10 mouse cellular contexts compared by ENCODE assay signal in the genomic region with DNA sequence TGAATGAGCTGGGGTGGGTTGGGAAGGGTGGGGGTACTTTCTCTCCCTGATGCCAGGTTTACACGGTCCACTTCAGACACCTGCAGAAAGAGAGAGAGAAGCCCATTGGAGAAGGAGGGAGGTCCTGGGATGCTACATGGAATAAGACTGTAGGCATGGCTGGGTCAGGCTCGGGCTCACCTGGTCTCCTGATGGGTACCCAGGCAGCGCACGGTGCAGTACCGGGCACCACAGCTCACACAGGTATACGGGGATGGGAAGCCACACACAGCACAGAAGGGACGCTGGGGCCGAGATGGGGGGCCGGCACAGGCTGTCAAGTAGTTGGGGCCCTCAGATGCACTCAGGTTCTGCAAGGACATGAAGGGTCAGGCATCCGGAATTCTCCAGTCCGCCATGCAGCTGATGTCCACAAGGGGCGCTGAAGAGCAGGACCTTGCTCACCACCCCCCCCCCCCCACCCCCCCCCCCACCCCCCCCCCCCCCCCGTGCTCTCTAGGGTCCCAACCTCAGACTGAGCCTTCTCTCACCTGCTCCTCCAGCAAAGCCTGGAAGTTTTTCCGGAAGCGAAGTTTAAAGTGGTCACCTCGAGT. TPM values are rescaled to one million over a fixed set of nuclear protein-coding genes. Genes with fewer than 3 reads are reported as not detected.
DNase-seq lines count a peak whose midpoint lies in the region; ATAC-seq and TF ChIP-seq lines count a peak whose summit lies in the region.
"Had no signal": no experiment of that assay in that cellular context is flagged by ENCODE, and none has a peak within 500 bp of the region (broad histone marks: within the 10 kb centered on the region; RNA-seq: fewer than 3 reads in every experiment).

No protein-coding gene starts in this region.

- no peak overlapping the region for H3K4me2 ChIP-seq in intestine, postnatal 0 days (replicated peaks; ENCODE audit: low read depth)
- no peak overlapping the region for H3K4me2 ChIP-seq in intestine, embryonic 16.5 days (ENCODE audit: low read depth, low read length)
- no peak overlapping the region for H3K4me2 ChIP-seq in CH12.LX (ENCODE audit: insufficient read depth, low read depth, poor library complexity, severe bottlenecking)
- no peak overlapping the region for H3K4me2 ChIP-seq in forebrain, embryonic 12.5 days
- H3K4me2 ChIP-seq: embryonic facial prominence, embryonic 13.5 days; limb, embryonic 13.5 days had no signal

- H3K79me2 ChIP-seq in CH12.LX (replicated peaks; ENCODE audit: control insufficient read depth, extremely low read depth, insufficient read depth, poor library complexity, severe bottlenecking): peaks cover 2% of the 10 kb centered on the region; the same call in 1 of the 2 replicates

- no peak overlapping the region for H3K27ac ChIP-seq in intestine, postnatal 0 days (ENCODE audit: low read depth, low read length)
- no peak overlapping the region for H3K27ac ChIP-seq in intestine, embryonic 16.5 days (ENCODE audit: low read length)
- H3K27ac ChIP-seq in CH12.LX (ENCODE audit: insufficient read depth, low read depth): no peak overlapping the region
- no peak overlapping the region for H3K27ac ChIP-seq in cortical plate, adult 2 months (ENCODE audit: insufficient read depth, low read length)
- H3K27ac ChIP-seq in forebrain, embryonic 12.5 days: no peak overlapping the region
- H3K27ac ChIP-seq: embryonic facial prominence, embryonic 13.5 days; limb, embryonic 13.5 days had no signal

- H3K4me1 ChIP-seq in intestine, postnatal 0 days (replicated peaks; ENCODE audit: control insufficient read depth, insufficient read depth, low read length): no peaks in the 10 kb centered on the region
- peaks cover 6% of the 10 kb centered on the region for H3K4me1 ChIP-seq in intestine, embryonic 16.5 days (ENCODE audit: control insufficient read depth, insufficient read depth, low read length)
- peaks cover 5 to 10% of the 10 kb centered on the region in 2 experiments; a peak in 2 of 4 replicates for H3K4me1 ChIP-seq in CH12.LX (ENCODE audit: control insufficient read depth in 1 of 2, insufficient read depth in 2 of 2)
- peaks cover 3% of the 10 kb centered on the region; the same call in 1 of the 2 replicates for H3K4me1 ChIP-seq in cortical plate, adult 2 months (ENCODE audit: control insufficient read depth, insufficient read depth, low read length)
- peaks cover 8% of the 10 kb centered on the region for H3K4me1 ChIP-seq in forebrain, embryonic 12.5 days

- dilution Hi-C loops in CH12.LX (cut with MboI; ENCODE audit: extremely low pct_ligation_motif_present, extremely low pct_unique_long_range_greater_than_20kb, low sequenced_read_pairs): no loop called here

- peak; percentile 44 for DNase-seq in A20 (ENCODE audit: low read depth, low spot score)
- peak; percentile 25 for DNase-seq in CH12.LX (ENCODE audit: extremely low read depth)
- DNase-seq in naive thymus-derived CD4-positive, alpha-beta T cell, adult 2 months (ENCODE audit: low read depth): peak; percentile 70
- no peak for DNase-seq in right cerebral cortex, postnatal 36 days (ENCODE audit: low spot score in 2 of 2)

- no peak for TF ChIP-seq RAD21 in CH12.LX (IDR thresholded peaks at IDR 0.05; ENCODE audit: low read depth, low read length)

- peaks cover 17% of the 10 kb centered on the region for H3K36me3 ChIP-seq in intestine, postnatal 0 days (ENCODE audit: control insufficient read depth, insufficient read depth)
- H3K36me3 ChIP-seq in intestine, embryonic 16.5 days (ENCODE audit: control insufficient read depth, insufficient read depth, low read length): peaks cover 4% of the 10 kb centered on the region
- H3K36me3 ChIP-seq in CH12.LX (replicated peaks in 1 of 2; ENCODE audit: control insufficient read depth in 1 of 2, insufficient read depth in 1 of 2, low read length in 1 of 2): peaks cover 32 to 64% of the 10 kb centered on the region in 2 experiments
- peaks cover 26% of the 10 kb centered on the region for H3K36me3 ChIP-seq in forebrain, embryonic 12.5 days (replicated peaks)

- no peak overlapping the region for H3K4me3 ChIP-seq in intestine, postnatal 0 days (ENCODE audit: low read depth, low read length)
- H3K4me3 ChIP-seq in intestine, embryonic 16.5 days (ENCODE audit: low read length): no peak overlapping the region
- no peak overlapping the region for H3K4me3 ChIP-seq in CH12.LX (replicated peaks in 1 of 3; ENCODE audit: low read depth in 2 of 3, low read length in 2 of 3, poor library complexity in 1 of 3)
- H3K4me3 ChIP-seq in cortical plate, adult 2 months (ENCODE audit: insufficient read depth, low read length): no peak overlapping the region
- H3K4me3 ChIP-seq in forebrain, embryonic 12.5 days (replicated peaks): no peak overlapping the region
- H3K4me3 ChIP-seq: embryonic facial prominence, embryonic 13.5 days; limb, embryonic 13.5 days had no signal

- no peaks in the 10 kb centered on the region for H3K9me3 ChIP-seq in intestine, postnatal 0 days (ENCODE audit: control insufficient read depth)
- H3K9me3 ChIP-seq in intestine, embryonic 16.5 days (ENCODE audit: control insufficient read depth, low read length): no peaks in the 10 kb centered on the region
- no peaks in the 10 kb centered on the region for H3K9me3 ChIP-seq in CH12.LX (replicated peaks; ENCODE audit: low read length)
- H3K9me3 ChIP-seq in forebrain, embryonic 12.5 days: no peaks in the 10 kb centered on the region
- H3K9me3 ChIP-seq: embryonic facial prominence, embryonic 13.5 days; limb, embryonic 13.5 days had no signal

- in situ Hi-C loops in CH12.LX (cut with MboI; ENCODE audit: low pct_ligation_motif_present, low pct_unique_long_range_greater_than_20kb, low sequenced_read_pairs): no loop called here

- TF ChIP-seq EP300 in CH12.LX (IDR thresholded peaks at IDR 0.05; ENCODE audit: low read length): no peak

- no peak for ATAC-seq in intestine, postnatal 0 days
- no peak for ATAC-seq in intestine, embryonic 16.5 days
- no peak for ATAC-seq in forebrain, embryonic 12.5 days (ENCODE audit: low FRiP score)

- no peak for TF ChIP-seq POLR2A in CH12.LX (IDR thresholded peaks at IDR 0.05; ENCODE audit: low read depth, low read length)
- no peak for TF ChIP-seq POLR2A in cortical plate, adult 2 months (IDR thresholded peaks at IDR 0.05; ENCODE audit: extremely low read depth, insufficient read depth, low read length)

- WGBS in intestine, postnatal 0 days: 55% methylated on average over 14 of the region's 16 CpGs
- WGBS in intestine, embryonic 16.5 days: 49% methylated on average over 15 of the region's 16 CpGs
- 64% methylated on average over 13 of the region's 16 CpGs for WGBS in forebrain, embryonic 12.5 days

- H3K27me3 ChIP-seq in intestine, postnatal 0 days (replicated peaks; ENCODE audit: control insufficient read depth, insufficient read depth, low read length): no peaks in the 10 kb centered on the region
- no peaks in the 10 kb centered on the region for H3K27me3 ChIP-seq in intestine, embryonic 16.5 days (replicated peaks; ENCODE audit: control insufficient read depth, insufficient read depth, low read length)
- H3K27me3 ChIP-seq in CH12.LX (replicated peaks): no peaks in the 10 kb centered on the region
- H3K27me3 ChIP-seq in forebrain, embryonic 12.5 days: no peaks in the 10 kb centered on the region
- H3K27me3 ChIP-seq: embryonic facial prominence, embryonic 13.5 days; limb, embryonic 13.5 days had no signal

- TF ChIP-seq CTCF in intestine, postnatal 0 days (IDR thresholded peaks at IDR 0.05; ENCODE audit: low read depth): peak; percentile 66
- peak; percentile 31 to 43; a peak in 3 of 4 replicates for TF ChIP-seq CTCF in CH12.LX (conservative IDR thresholded peaks at IDR 0.05 in 1 of 2, IDR thresholded peaks at IDR 0.05 in 1 of 2; ENCODE audit: low read depth in 2 of 2, low read length in 2 of 2)
- TF ChIP-seq CTCF in cortical plate, adult 2 months (IDR thresholded peaks at IDR 0.05; ENCODE audit: extremely low read depth, insufficient read depth, low read length): peak; percentile 45; the same call in 1 of the 2 replicates

- H3K9ac ChIP-seq in intestine, postnatal 0 days (ENCODE audit: low read depth, low read length): no peak overlapping the region
- no peak overlapping the region for H3K9ac ChIP-seq in intestine, embryonic 16.5 days (ENCODE audit: low read depth, low read length)
- no peak overlapping the region for H3K9ac ChIP-seq in CH12.LX (ENCODE audit: insufficient read depth, low read depth)
- H3K9ac ChIP-seq in forebrain, embryonic 12.5 days: no peak overlapping the region
- H3K9ac ChIP-seq: embryonic facial prominence, embryonic 13.5 days; limb, embryonic 13.5 days had no signal

RNA-seq across cellular contexts. Expression of gene Plod3, which starts 4.4 kb away (rescaled TPM):
- 11.1 and 11.8 TPM in 2 replicates for polyA plus RNA-seq in intestine, postnatal 0 days (2015; fragmentation: Nextera tagmentation; extraction: Ambion mirVana)
- 40.7 and 44.4 TPM in 2 replicates for polyA plus RNA-seq in intestine, embryonic 16.5 days (2015; fragmentation: Nextera tagmentation; extraction: Ambion mirVana)
- total RNA-seq in CH12.LX (2012; rRNA removed): 38.2 and 45.2 TPM in 2 replicates
- total RNA-seq in CH12.LX (2014; rRNA removed): 8.8 and 9.9 TPM in 2 replicates
- 22.2 and 23.6 TPM in 2 replicates for polyA plus RNA-seq in CH12.LX (2012; ENCODE audit: insufficient read length, low read depth)
- 34.5 and 36.6 TPM in 2 replicates for polyA plus RNA-seq in cortical plate, adult 2 months (2012; rRNA removed)
- polyA plus RNA-seq in forebrain, embryonic 12.5 days (2016; fragmentation: Nextera tagmentation; extraction: Ambion mirVana): 34.5 and 36.4 TPM in 2 replicates

RNA-seq across cellular contexts. Expression of gene Znhit1, which starts 5.4 kb away (rescaled TPM):
- 84.6 and 91.1 TPM in 2 replicates for polyA plus RNA-seq in intestine, postnatal 0 days (2015; fragmentation: Nextera tagmentation; extraction: Ambion mirVana)
- 114 and 120 TPM in 2 replicates for polyA plus RNA-seq in intestine, embryonic 16.5 days (2015; fragmentation: Nextera tagmentation; extraction: Ambion mirVana)
- total RNA-seq in CH12.LX (2012; rRNA removed) (60.1 and 67.3 TPM in 2 replicates), CH12.LX (2014; rRNA removed) (36.8 and 39.6 TPM in 2 replicates)
- polyA plus RNA-seq in CH12.LX (2012; ENCODE audit: insufficient read length, low read depth): 83.5 and 99.2 TPM in 2 replicates
- 94.7 and 96.2 TPM in 2 replicates for polyA plus RNA-seq in cortical plate, adult 2 months (2012; rRNA removed)
- 97.9 and 102 TPM in 2 replicates for polyA plus RNA-seq in forebrain, embryonic 12.5 days (2016; fragmentation: Nextera tagmentation; extraction: Ambion mirVana)

RNA-seq across cellular contexts. Expression of gene Cldn15, which starts 16.0 kb away (rescaled TPM):
- 29.5 and 31.2 TPM in 2 replicates for polyA plus RNA-seq in intestine, postnatal 0 days (2015; fragmentation: Nextera tagmentation; extraction: Ambion mirVana)
- 34.8 and 36.6 TPM in 2 replicates for polyA plus RNA-seq in intestine, embryonic 16.5 days (2015; fragmentation: Nextera tagmentation; extraction: Ambion mirVana)
- total RNA-seq in CH12.LX (2012; rRNA removed): 0.25 TPM in 2 replicates
- 0.24 TPM in 1 of 2 replicates, not detected in the other for total RNA-seq in CH12.LX (2014; rRNA removed)
- polyA plus RNA-seq in CH12.LX (2012; ENCODE audit: insufficient read length, low read depth): 0.29 and 0.35 TPM in 2 replicates
- 0.21 and 0.33 TPM in 2 replicates for polyA plus RNA-seq in cortical plate, adult 2 months (2012; rRNA removed)
- 0.27 and 0.50 TPM in 2 replicates for polyA plus RNA-seq in forebrain, embryonic 12.5 days (2016; fragmentation: Nextera tagmentation; extraction: Ambion mirVana)

RNA-seq across cellular contexts. Expression of gene Fis1, which starts 29.4 kb away (rescaled TPM):
- polyA plus RNA-seq in intestine, postnatal 0 days (2015; fragmentation: Nextera tagmentation; extraction: Ambion mirVana): 318 and 324 TPM in 2 replicates
- polyA plus RNA-seq in intestine, embryonic 16.5 days (2015; fragmentation: Nextera tagmentation; extraction: Ambion mirVana): 271 and 281 TPM in 2 replicates
- 207 and 210 TPM in 2 replicates for total RNA-seq in CH12.LX (2012; rRNA removed)
- total RNA-seq in CH12.LX (2014; rRNA removed): 140 and 142 TPM in 2 replicates
- 152 and 203 TPM in 2 replicates for polyA plus RNA-seq in CH12.LX (2012; ENCODE audit: insufficient read length, low read depth)
- 416 and 433 TPM in 2 replicates for polyA plus RNA-seq in cortical plate, adult 2 months (2012; rRNA removed)
- polyA plus RNA-seq in forebrain, embryonic 12.5 days (2016; fragmentation: Nextera tagmentation; extraction: Ambion mirVana): 287 and 302 TPM in 2 replicates

RNA-seq across cellular contexts. Expression of gene Vgf, which starts 43.8 kb away (rescaled TPM):
- 1.3 and 1.6 TPM in 2 replicates for polyA plus RNA-seq in intestine, postnatal 0 days (2015; fragmentation: Nextera tagmentation; extraction: Ambion mirVana)
- 0.50 and 0.64 TPM in 2 replicates for polyA plus RNA-seq in intestine, embryonic 16.5 days (2015; fragmentation: Nextera tagmentation; extraction: Ambion mirVana)
- 0.38 TPM in 1 of 2 replicates, not detected in the other for total RNA-seq in CH12.LX (2012; rRNA removed)
- not detected in 2 replicates for total RNA-seq in CH12.LX (2014; rRNA removed)
- polyA plus RNA-seq in CH12.LX (2012; ENCODE audit: insufficient read length, low read depth): not detected in 2 replicates
- 158 and 168 TPM in 2 replicates for polyA plus RNA-seq in cortical plate, adult 2 months (2012; rRNA removed)
- polyA plus RNA-seq in forebrain, embryonic 12.5 days (2016; fragmentation: Nextera tagmentation; extraction: Ambion mirVana): 0.68 and 0.92 TPM in 2 replicates

Comparison
In these comparisons a context has a peak if more than half of its experiments do, and no peak if none do; other contexts are left out.
1. DNase-seq: peak in A20 (single experiment), CH12.LX (single experiment) and naive thymus-derived CD4-positive, alpha-beta T cell, adult 2 months (single experiment); none in right cerebral cortex, postnatal 36 days (0 of 2).
2. RNA of gene Cldn15, which starts 16.0 kb away (polyA plus RNA-seq): 34.8 to 36.6 TPM in intestine, embryonic 16.5 days and 29.5 to 31.2 TPM in intestine, postnatal 0 days; 0.27 to 0.50 TPM in forebrain, embryonic 12.5 days, 0.21 to 0.33 TPM in cortical plate, adult 2 months and 0.29 to 0.35 TPM in CH12.LX; every median in the first group is over 10 times any median in the second.
3. Peak in every context shown above with its lines, with median percentiles within 50 percentile points of each other: CTCF ChIP-seq.